6 mouse cellular contexts compared by ENCODE assay signal in genomic region chr8:71281731-71282130, GRCm38 (mm10). TPM values are rescaled to one million over a fixed set of nuclear protein-coding genes. Genes with fewer than 3 reads are reported as not detected.
DNase-seq lines count a peak whose midpoint lies in the region; ATAC-seq and TF ChIP-seq lines count a peak whose summit lies in the region.
"Not testable (repeated sequence)": the region's sequence is repeated elsewhere in the genome, so short reads cannot be mapped to it uniquely, and the experiment has no call there.

No protein-coding gene starts in this region.

- 45% methylated on average over 1 of the region's 1 CpGs for WGBS in embryonic facial prominence, embryonic 15.5 days
- WGBS in heart, embryonic 14.5 days = 52% methylated on average over 1 of the region's 1 CpGs
- 76% methylated on average over 1 of the region's 1 CpGs for WGBS in intestine, embryonic 15.5 days

- not testable (repeated sequence) for H3K9ac ChIP-seq in embryonic facial prominence, embryonic 15.5 days; intestine, embryonic 15.5 days
- H3K9ac ChIP-seq in heart, embryonic 14.5 days (ENCODE audit: low read length) = peak overlapping the region; percentile 21; the same call in 1 of the 2 replicates

- not testable (repeated sequence) for H3K4me3 ChIP-seq in embryonic facial prominence, embryonic 15.5 days (replicated peaks); gastrocnemius, adult 2 months; heart, embryonic 14.5 days (ENCODE audit: control insufficient read depth in 1 of 2, insufficient read depth in 1 of 2, low read depth in 1 of 2, low read length in 2 of 2); intestine, embryonic 15.5 days (replicated peaks)

- H3K9me3 ChIP-seq in embryonic facial prominence, embryonic 15.5 days (replicated peaks); heart, embryonic 14.5 days (ENCODE audit: control insufficient read depth, low read length); intestine, embryonic 15.5 days: not testable (repeated sequence)

- not testable (repeated sequence) for H3K27me3 ChIP-seq in embryonic facial prominence, embryonic 15.5 days; heart, embryonic 14.5 days (ENCODE audit: control insufficient read depth, insufficient read depth, low read length); intestine, embryonic 15.5 days (replicated peaks)

- peaks cover 17% of the 10 kb centered on the region for H3K4me1 ChIP-seq in embryonic facial prominence, embryonic 15.5 days
- peaks cover 35 to 50% of the 10 kb centered on the region in 2 experiments for H3K4me1 ChIP-seq in heart, embryonic 14.5 days (ENCODE audit: control insufficient read depth in 2 of 2, insufficient read depth in 2 of 2, low read length in 2 of 2)
- H3K4me1 ChIP-seq in intestine, embryonic 15.5 days (replicated peaks) = peaks cover 11% of the 10 kb centered on the region; the same call in 1 of the 2 replicates

- DNase-seq in Muller cell, postnatal 12 days (ENCODE audit: inconsistent ontology term) = peak; percentile 40
- not testable (repeated sequence) for DNase-seq in gastrocnemius, adult 2 months
- peak; percentile 23 for DNase-seq in right cerebral cortex, postnatal 25 days

- intact Hi-C loops in gastrocnemius, adult 2 months (cut with DNase I) = not testable (repeated sequence)

- peak overlapping the region; percentile 63; the same call in 1 of the 2 replicates for H3K27ac ChIP-seq in embryonic facial prominence, embryonic 15.5 days (replicated peaks)
- peak overlapping the region; percentile 81 for H3K27ac ChIP-seq in gastrocnemius, adult 2 months
- H3K27ac ChIP-seq in heart, embryonic 14.5 days (replicated peaks in 1 of 2; ENCODE audit: control insufficient read depth in 1 of 2, insufficient read depth in 1 of 2, low read depth in 2 of 2, low read length in 2 of 2) = peak overlapping the region; percentile 96 to 98
- H3K27ac ChIP-seq in intestine, embryonic 15.5 days = not testable (repeated sequence)

- TF ChIP-seq CTCF in gastrocnemius, adult 2 months (IDR thresholded peaks at IDR 0.05) = not testable (repeated sequence)

- not testable (repeated sequence) for H3K36me3 ChIP-seq in embryonic facial prominence, embryonic 15.5 days; heart, embryonic 14.5 days (ENCODE audit: control insufficient read depth, insufficient read depth, low read length); intestine, embryonic 15.5 days

- ATAC-seq in embryonic facial prominence, embryonic 15.5 days (ENCODE audit: insufficient number of reproducible peaks, low FRiP score, low TSS enrichment, low read depth); heart, embryonic 14.5 days (ENCODE audit: insufficient number of reproducible peaks, insufficient read depth, low FRiP score, low read depth): not testable (repeated sequence)
- peak; percentile 42; the same call in 1 of the 2 replicates for ATAC-seq in intestine, embryonic 15.5 days

- H3K4me2 ChIP-seq in embryonic facial prominence, embryonic 15.5 days (replicated peaks); intestine, embryonic 15.5 days (replicated peaks): not testable (repeated sequence)
- H3K4me2 ChIP-seq in heart, embryonic 14.5 days (ENCODE audit: low read length) = 0 out of 2 replicates have a peak overlapping the region, but pooled peaks have one; percentile 46

RNA-seq across cellular contexts. Expression of gene Haus8, which starts 9.0 kb away (rescaled TPM):
- polyA plus RNA-seq in embryonic facial prominence, embryonic 15.5 days (2015; fragmentation: Nextera tagmentation; extraction: Ambion mirVana) = 47.2 and 48.6 TPM in 2 replicates
- total RNA-seq in gastrocnemius, adult 2 months (2021) = 1 to 10 TPM; 5.5 to 7.9 TPM
- 134 and 144 TPM in 2 replicates for polyA plus RNA-seq in heart, embryonic 14.5 days (2014; fragmentation: Nextera tagmentation; extraction: Ambion mirVana)
- 44.5 and 51.6 TPM in 2 replicates for polyA plus RNA-seq in intestine, embryonic 15.5 days (2015; fragmentation: Nextera tagmentation; extraction: Ambion mirVana)

RNA-seq across cellular contexts. Expression of gene Myo9b, which starts 9.2 kb away (rescaled TPM):
- 24.0 and 27.0 TPM in 2 replicates for polyA plus RNA-seq in embryonic facial prominence, embryonic 15.5 days (2015; fragmentation: Nextera tagmentation; extraction: Ambion mirVana)
- 1 to 10 TPM; 6.1 to 9.3 TPM for total RNA-seq in gastrocnemius, adult 2 months (2021)
- 16.8 and 17.9 TPM in 2 replicates for polyA plus RNA-seq in heart, embryonic 14.5 days (2014; fragmentation: Nextera tagmentation; extraction: Ambion mirVana)
- 15.4 and 19.5 TPM in 2 replicates for polyA plus RNA-seq in intestine, embryonic 15.5 days (2015; fragmentation: Nextera tagmentation; extraction: Ambion mirVana)
